Mouse (Mus musculus) heart, postnatal 0 days (tissue): ENCODE data around the gene 4930432K21Rik.

ENCODE experiments used
- CTCF ChIP-seq: IDR thresholded peaks from 2 replicates; pipeline ENCODE4 v1.5.1; 2016; ENCODE audit warnings: antibody characterized with exemption, control low read depth, low read depth
- EP300 ChIP-seq: IDR thresholded peaks from 2 replicates; pipeline ENCODE4 v1.6.1; 2016; ENCODE audit warnings: antibody characterized with exemption, low read depth

GRCm38 (mm10) chr8:84115646-84116045, 32.2 kb upstream of the 4930432K21Rik start:
- TF ChIP-seq CTCF (no peak), EP300 (no peak)
